Mouse (Mus musculus) spleen, embryonic (tissue): ENCODE measurements at regions not wholly inside any gene's neighbourhood (a gene's known extent, or its start where the extent isn't known, plus 50 kb on each side); places are given as distances from the start of the nearest gene placed in this dataset.

Experiments used
- CTCF ChIA-PET: fragments of 350-600 bp; sonication (Branson Sonifier 250); formaldehyde crosslinking; loops from one replicate; lab custom pipeline; 2022; lab: Charles Lee

DNA sequence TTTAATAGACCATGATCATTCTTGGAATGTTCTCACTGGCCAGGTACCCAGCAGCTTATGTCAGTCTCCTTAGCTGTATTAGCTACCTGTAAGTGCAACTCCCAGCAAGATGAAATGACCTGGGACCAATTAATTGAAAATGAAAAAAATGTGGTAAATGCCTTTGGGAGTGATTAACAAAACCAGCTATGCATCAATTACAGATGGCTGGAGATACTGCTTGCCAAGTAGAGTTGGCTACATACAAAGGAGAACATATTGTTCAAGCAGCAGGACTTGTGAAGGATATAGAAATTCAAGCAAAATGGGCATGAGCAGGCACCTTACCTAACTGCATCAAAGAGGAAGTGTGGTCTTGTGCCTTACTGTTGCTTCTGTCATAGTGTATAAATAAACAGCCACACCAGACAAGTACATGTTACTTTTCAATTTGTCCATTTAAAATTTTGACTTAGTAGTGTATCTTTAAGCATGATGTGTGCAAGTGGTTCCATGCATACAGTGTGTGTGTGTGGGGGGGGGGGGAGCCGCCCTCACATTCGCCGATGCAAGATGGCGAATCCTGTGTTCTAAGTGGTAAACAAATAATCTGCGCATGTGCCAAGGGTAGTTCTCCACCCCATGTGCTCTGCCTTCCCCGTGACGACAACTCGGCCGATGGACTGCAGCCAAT lies 307.0 kb downstream of the Pcdh17 start:
- CTCF ChIA-PET = no interaction called here

DNA sequence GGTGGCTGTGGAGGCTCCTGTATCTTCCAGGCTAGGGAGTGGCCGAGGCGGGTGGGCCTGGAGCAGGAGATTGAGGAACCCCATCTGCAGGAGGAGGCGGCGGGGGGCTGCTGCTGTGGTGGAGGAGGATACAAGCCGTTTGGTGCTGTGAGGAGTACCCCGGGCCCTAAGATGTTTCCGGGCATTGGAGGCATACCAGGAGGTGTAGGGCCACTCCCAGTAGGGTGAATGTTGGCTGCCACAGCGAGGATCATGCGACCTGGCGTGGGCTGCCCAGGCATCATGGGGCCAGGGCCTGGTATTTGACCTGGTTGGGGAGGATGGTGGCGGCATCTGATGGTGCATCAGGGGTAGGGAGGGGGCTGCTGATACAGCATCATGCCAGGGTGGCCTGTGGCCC lies 314.2 kb downstream of the Pcdh17 start:
- CTCF ChIA-PET = no interaction called here

DNA sequence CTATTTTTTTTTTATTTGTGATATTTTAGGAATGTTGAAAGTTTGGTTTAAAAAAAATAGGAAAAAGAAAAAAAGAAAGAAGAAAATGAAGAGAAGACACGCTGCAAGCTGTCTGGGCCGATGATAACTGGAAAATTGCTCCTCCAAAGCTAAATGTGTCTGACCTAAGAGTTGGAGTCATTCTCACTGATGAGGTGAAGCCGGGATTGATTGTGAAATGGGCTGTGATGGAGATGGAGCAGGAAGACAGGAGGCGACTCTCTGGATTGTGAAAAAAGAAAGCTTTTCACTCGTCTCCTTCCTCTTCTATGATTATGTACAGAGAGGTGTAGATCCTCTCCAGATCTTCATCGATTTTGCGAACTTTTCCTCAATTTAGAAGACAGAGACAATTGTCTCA lies 349.8 kb downstream of the Pcdh17 start:
- CTCF ChIA-PET = interaction anchor here (0.6 kb wide), 1 partner anchor 30 kb away, joined by 9 read pairs; no protein-coding TSS in a partner anchor

DNA sequence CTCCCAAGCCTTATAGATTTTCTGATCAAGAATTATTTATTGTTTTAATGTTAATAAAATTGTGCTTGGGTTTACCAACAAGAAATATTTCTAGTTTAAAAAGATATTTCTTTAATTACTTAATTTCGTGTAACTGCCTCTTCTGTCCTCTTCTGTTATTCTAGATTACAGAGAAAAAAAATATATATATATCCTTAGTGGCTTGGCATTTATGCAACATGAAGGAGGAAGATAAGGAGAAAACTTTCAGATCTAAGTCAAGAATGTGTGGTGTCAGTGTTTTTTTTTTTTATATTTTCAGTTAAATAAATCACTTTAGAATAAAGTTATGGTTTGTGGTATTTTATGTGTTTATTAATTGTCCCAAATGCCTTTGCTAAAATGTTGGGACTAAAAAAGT lies 357.6 kb downstream of the Pcdh17 start:
- CTCF ChIA-PET = no interaction called here

DNA sequence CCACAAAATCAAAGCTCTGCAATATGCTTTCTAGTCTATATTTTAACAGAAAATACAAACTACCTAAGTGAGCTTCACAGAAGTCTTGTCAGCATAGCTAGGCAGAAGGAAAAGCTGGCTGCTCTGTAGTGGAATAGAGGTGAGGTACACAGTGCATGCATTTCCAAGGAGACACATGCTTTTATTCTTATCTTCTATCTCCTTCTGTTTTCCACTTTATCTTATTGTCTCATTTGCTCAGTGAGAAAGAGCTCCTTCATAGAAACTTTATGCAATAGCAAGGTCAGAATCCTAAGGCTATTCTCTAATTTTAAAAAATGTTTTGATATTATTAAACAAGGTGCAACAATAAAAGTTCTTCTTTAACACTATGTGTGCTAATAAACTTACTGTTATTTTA lies 359.3 kb downstream of the Pcdh17 start:
- CTCF ChIA-PET = no interaction called here
